Comparison of ENCODE assay signal across 8 mouse cellular contexts in the genomic region with DNA sequence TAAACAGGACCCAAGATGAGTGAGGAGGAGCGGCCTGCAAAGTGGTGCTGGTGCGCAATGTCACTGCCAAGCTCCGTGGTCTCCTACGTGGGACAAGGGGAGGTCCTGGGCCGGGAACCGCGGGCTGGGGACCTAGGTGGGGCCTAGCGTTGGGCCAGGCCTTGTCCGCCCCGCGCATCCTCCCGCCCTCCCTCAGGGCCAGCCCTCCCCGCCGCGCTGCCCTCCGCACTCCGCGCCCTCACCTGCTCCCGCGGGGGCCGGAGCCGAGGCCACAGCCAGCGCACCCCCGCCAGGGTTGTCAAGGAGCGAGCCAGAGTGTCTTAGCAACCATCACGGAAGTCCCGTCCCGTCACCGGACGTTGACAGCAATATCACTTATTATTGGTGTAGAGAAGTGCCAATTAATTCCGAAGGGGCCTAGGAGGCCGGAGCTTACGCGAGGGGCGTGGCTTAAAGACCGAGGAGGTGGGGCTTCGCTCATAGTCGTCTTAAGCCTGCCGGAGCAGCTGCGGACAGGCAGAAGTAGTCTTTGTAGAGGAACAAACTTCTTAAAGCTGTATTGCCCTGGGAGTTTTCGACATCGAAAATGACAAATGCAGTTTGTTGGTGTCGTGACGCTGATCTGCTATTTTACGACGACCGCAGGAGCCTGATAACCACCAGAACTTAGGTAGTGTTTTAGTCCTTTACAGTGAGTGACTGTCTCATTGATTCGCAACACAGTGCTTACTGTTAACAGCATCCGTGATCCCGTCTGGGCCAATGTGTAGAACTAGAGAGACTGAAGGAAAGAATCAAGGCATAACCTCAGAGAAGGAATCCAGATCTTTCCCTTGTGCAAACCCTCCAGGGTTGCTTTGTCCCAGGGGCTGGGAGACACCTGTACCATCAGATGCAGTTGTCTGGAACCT. TPM values are rescaled to one million over a fixed set of nuclear protein-coding genes. Genes with fewer than 3 reads are reported as not detected.
DNase-seq lines count a peak whose midpoint lies in the region; ATAC-seq and TF ChIP-seq lines count a peak whose summit lies in the region.

No protein-coding gene starts in this region.

- peak; percentile 46; the same call in 1 of the 2 replicates for TF ChIP-seq POLR2A in lung, adult 2 months (IDR thresholded peaks at IDR 0.05; ENCODE audit: borderline replicate concordance, extremely low read depth, low read depth, low read length)

- H3K4me3 ChIP-seq in ES-E14 (ENCODE audit: insufficient read depth in 1 of 2, low read depth in 1 of 2, low read length in 2 of 2, poor library complexity in 1 of 2, severe bottlenecking in 1 of 2): peak overlapping the region; percentile 82 to 92
- H3K4me3 ChIP-seq in forebrain, embryonic 15.5 days: peak overlapping the region; percentile 97
- peak overlapping the region; percentile 87 for H3K4me3 ChIP-seq in lung, adult 2 months (replicated peaks; ENCODE audit: extremely low read depth, low read depth, low read length)

- no peaks in the 10 kb centered on the region for H3K36me3 ChIP-seq in ES-E14 (ENCODE audit: control insufficient read depth, insufficient read depth, low read length, poor library complexity, severe bottlenecking)
- no peaks in the 10 kb centered on the region for H3K36me3 ChIP-seq in forebrain, embryonic 15.5 days

- H3K9me3 ChIP-seq in ES-E14 (ENCODE audit: control insufficient read depth, insufficient read depth, low read depth, low read length): no peaks in the 10 kb centered on the region
- H3K9me3 ChIP-seq in forebrain, embryonic 15.5 days: no peaks in the 10 kb centered on the region

- under 1% methylated on average over 49 of the region's 50 CpGs for WGBS in forebrain, embryonic 15.5 days
- whole genome bisulfite sequencing in lung, adult 2 months: under 1% methylated on average over 50 of the region's 50 CpGs

- peak overlapping the region; percentile 81 for H3K9ac ChIP-seq in ES-E14 (ENCODE audit: insufficient read depth, low read depth, low read length, poor library complexity, severe bottlenecking)
- peak overlapping the region; percentile 89 for H3K9ac ChIP-seq in forebrain, embryonic 15.5 days (replicated peaks)

- H3K4me2 ChIP-seq in forebrain, embryonic 15.5 days (replicated peaks): peak overlapping the region; percentile 73

- in situ Hi-C loops in ES-E14 (cut with MboI; ENCODE audit: low sequenced_read_pairs in 2 of 2, unreplicated experiment in 2 of 2): loop anchor here in 1 of 2 experiments (25.0 kb wide), 1 partner anchor 288 kb away; no protein-coding TSS in a partner anchor

- DNase-seq in ES-E14 (ENCODE audit: low read depth, low spot score): peak; percentile 97
- peak; percentile 98 for DNase-seq in cerebellum, adult 11-12 months
- peak; percentile 95 for DNase-seq in heart, postnatal 25 days (ENCODE audit: low spot score)
- DNase-seq in layer of hippocampus, adult 18-20 months (ENCODE audit: low spot score in 2 of 2): peak; percentile 94 to 98
- DNase-seq in lung, adult 2 months: peak; percentile 94
- DNase-seq in thymus, adult 18-20 months: peak; percentile 91 to 96

- peak; percentile 98 for ATAC-seq in forebrain, embryonic 15.5 days (replicated peaks)
- ATAC-seq in neutrophil, adult 5-6 weeks (ENCODE audit: extremely low read depth, insufficient number of reproducible peaks, low FRiP score, poor library complexity, severe bottlenecking): peak; percentile 98

- H3K4me1 ChIP-seq in ES-E14 (ENCODE audit: control insufficient read depth in 2 of 2, insufficient read depth in 2 of 2, low read length in 2 of 2, poor library complexity in 1 of 2): peaks cover 5 to 10% of the 10 kb centered on the region in 2 experiments; a peak in 3 of 4 replicates
- peaks cover 44% of the 10 kb centered on the region for H3K4me1 ChIP-seq in forebrain, embryonic 15.5 days
- peaks cover 3% of the 10 kb centered on the region for H3K4me1 ChIP-seq in lung, adult 2 months (ENCODE audit: control insufficient read depth, insufficient read depth, low read length)

- no peak for TF ChIP-seq CTCF in lung, adult 2 months (IDR thresholded peaks at IDR 0.05; ENCODE audit: insufficient read depth, low read length)

- peak overlapping the region; percentile 26; the same call in 1 of the 2 replicates for H3K27ac ChIP-seq in ES-E14 (ENCODE audit: insufficient read depth, low read depth, low read length, poor library complexity, severe bottlenecking)
- peak overlapping the region; percentile 67 for H3K27ac ChIP-seq in forebrain, embryonic 15.5 days (replicated peaks)

- intact Hi-C loops in heart, postnatal 25 days (cut with DNase I): no loop called here

- no peaks in the 10 kb centered on the region for H3K27me3 ChIP-seq in forebrain, embryonic 15.5 days

TF ChIP-seq in ES-E14, 5 proteins besides CTCF, POLR2A, EP300 and RAD21:
- TF ChIP-seq CHD2 (IDR thresholded peaks at IDR 0.05; ENCODE audit: low read depth, low read length) (peak; percentile 74; the same call in 1 of the 2 replicates), HCFC1 (IDR thresholded peaks at IDR 0.05; ENCODE audit: borderline replicate concordance, insufficient read depth, low read length) (peak; percentile 35; the same call in 1 of the 2 replicates), ZC3H11A (IDR thresholded peaks at IDR 0.05; ENCODE audit: borderline replicate concordance, low read depth, low read length) (no peak)

RNA-seq across cellular contexts. Expression of gene Dnal4, which starts 3.3 kb away (rescaled TPM):
- 16.5 and 23.5 TPM in 2 replicates for total RNA-seq in ES-E14 (2012; rRNA removed)
- polyA plus RNA-seq in forebrain, embryonic 15.5 days (2015; fragmentation: Nextera tagmentation; extraction: Ambion mirVana): 94.8 and 99.9 TPM in 2 replicates
- total RNA-seq in heart, postnatal 25 days (2021): 10 to 100 TPM; 20.5 to 22.9 TPM
- total RNA-seq in layer of hippocampus, adult 18-20 months (2021): 10 to 100 TPM; 61.7 to 68.7 TPM
- 51.1 and 51.2 TPM in 2 replicates for polyA plus RNA-seq in lung, adult 2 months (2012; rRNA removed)
- total RNA-seq in neutrophil, adult 5-6 weeks (2017): 11.6 and 12.2 TPM in 2 replicates

RNA-seq across cellular contexts. Expression of gene Nptxr, which starts 30.2 kb away (rescaled TPM):
- total RNA-seq in ES-E14 (2012; rRNA removed): 7.9 and 10.3 TPM in 2 replicates
- 19.4 and 19.5 TPM in 2 replicates for polyA plus RNA-seq in forebrain, embryonic 15.5 days (2015; fragmentation: Nextera tagmentation; extraction: Ambion mirVana)
- 1 to 10 TPM; 1.5 to 1.8 TPM for total RNA-seq in heart, postnatal 25 days (2021)
- total RNA-seq in layer of hippocampus, adult 18-20 months (2021): 100 to 1,000 TPM; 714 to 740 TPM
- polyA plus RNA-seq in lung, adult 2 months (2012; rRNA removed): 3.1 and 3.7 TPM in 2 replicates
- total RNA-seq in neutrophil, adult 5-6 weeks (2017): 0.12 TPM in 2 replicates

RNA-seq across cellular contexts. Expression of gene Sun2, which starts 32.0 kb away (rescaled TPM):
- 29.8 and 35.7 TPM in 2 replicates for total RNA-seq in ES-E14 (2012; rRNA removed)
- polyA plus RNA-seq in forebrain, embryonic 15.5 days (2015; fragmentation: Nextera tagmentation; extraction: Ambion mirVana): 10.5 and 11.6 TPM in 2 replicates
- total RNA-seq in heart, postnatal 25 days (2021): 10 to 100 TPM; 79.3 to 80.7 TPM
- total RNA-seq in layer of hippocampus, adult 18-20 months (2021): 10 to 100 TPM; 31.9 to 32.8 TPM
- 74.7 and 88.6 TPM in 2 replicates for polyA plus RNA-seq in lung, adult 2 months (2012; rRNA removed)
- total RNA-seq in neutrophil, adult 5-6 weeks (2017): 268 and 275 TPM in 2 replicates

RNA-seq across cellular contexts. Expression of gene Npcd, which starts 59.7 kb away (rescaled TPM):
- 3.4 and 9.3 TPM in 2 replicates for total RNA-seq in ES-E14 (2012; rRNA removed)
- polyA plus RNA-seq in forebrain, embryonic 15.5 days (2015; fragmentation: Nextera tagmentation; extraction: Ambion mirVana): 0.46 TPM in 1 of 2 replicates, not detected in the other
- under 1 TPM in 1 of 2 experiments, not detected in 1; 0.26 TPM for total RNA-seq in heart, postnatal 25 days (2021)
- 10 to 100 TPM; 10.9 to 18.8 TPM for total RNA-seq in layer of hippocampus, adult 18-20 months (2021)
- polyA plus RNA-seq in lung, adult 2 months (2012; rRNA removed): 0.50 and 1.4 TPM in 2 replicates
- not detected in 2 replicates for total RNA-seq in neutrophil, adult 5-6 weeks (2017)

Comparison
In these comparisons a context has a peak if more than half of its experiments do, and no peak if none do; other contexts are left out.
1. Peak in every context shown above with its lines: DNase-seq, ATAC-seq, H3K4me3 ChIP-seq and H3K27ac ChIP-seq.
2. RNA of gene Nptxr, which starts 30.2 kb away (total RNA-seq): 714 to 740 TPM in layer of hippocampus, adult 18-20 months; 7.9 to 10.3 TPM in ES-E14, 1.5 to 1.8 TPM in heart, postnatal 25 days and 0.12 TPM in neutrophil, adult 5-6 weeks; every median in the first group is over 10 times any median in the second.